Mouse (Mus musculus): Measurements from ENCODE around the gene Trit1.

- no peak for TF ChIP-seq GATA1 (IDR thresholded peaks at IDR 0.05; ENCODE audit: low read length)
- no peak for TF ChIP-seq TAL1 (IDR thresholded peaks at IDR 0.05; ENCODE audit: low read length)
Observed at GRCm38 (mm10) chr4:122974976-122975520, 41.3 kb upstream of the Trit1 start.
